Mouse (Mus musculus): ENCODE measurements around the gene Elovl7. TPM values are rescaled to one million over a fixed set of nuclear protein-coding genes. Genes with fewer than 3 reads are reported as not detected.

Elovl7 gene
- polyA plus RNA-seq, 1 experiment, result not detected

DNA sequence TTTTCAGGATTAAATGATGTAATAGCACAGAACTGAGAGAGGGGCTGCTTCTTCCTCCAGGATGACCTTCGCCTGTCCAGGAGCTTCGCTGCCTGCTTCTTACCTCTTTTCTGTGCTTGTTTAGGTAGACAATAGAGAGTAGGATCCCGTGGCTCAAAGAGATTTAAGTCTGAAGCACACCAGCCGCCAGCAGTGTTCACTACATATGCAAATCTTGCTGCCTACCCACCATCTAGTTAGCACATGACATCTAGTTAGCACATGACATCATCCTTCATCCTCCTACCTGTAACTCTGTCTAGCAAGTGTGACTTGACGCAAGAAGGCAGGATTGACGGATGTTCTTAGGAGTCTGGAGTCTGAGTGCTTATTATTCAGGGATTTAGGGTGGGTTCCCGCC, 5.6 kb downstream of the Elovl7 start:
- 82% methylated on average over 7 of the region's 7 CpGs for WGBS
- TF ChIP-seq CTCF (IDR thresholded peaks at IDR 0.05; ENCODE audit: insufficient read depth, low read depth, low read length), result no peak
- no peak for TF ChIP-seq POLR2A (IDR thresholded peaks at IDR 0.05; ENCODE audit: insufficient read depth, low read depth, low read length)

DNA sequence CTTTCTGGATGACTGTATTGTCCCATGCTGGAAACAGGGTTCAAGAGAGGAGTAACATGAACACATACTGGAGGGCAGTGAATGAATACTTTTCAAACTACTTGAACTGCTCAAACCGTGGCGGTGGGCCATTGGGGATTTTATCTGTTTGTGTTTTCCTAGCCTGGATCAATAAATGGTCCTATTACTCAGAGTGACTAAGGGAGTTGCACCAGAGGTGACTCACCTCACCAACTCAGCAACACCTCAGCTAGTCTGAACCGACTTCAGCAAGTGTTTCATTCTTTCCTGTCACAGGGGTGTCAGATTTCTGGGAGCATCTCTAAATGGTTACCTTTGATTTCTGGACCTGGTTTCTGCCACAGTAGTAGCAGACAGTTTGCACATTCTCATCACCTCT, 15.0 kb downstream of the Elovl7 start:
- TF ChIP-seq CTCF (IDR thresholded peaks at IDR 0.05; ENCODE audit: insufficient read depth, low read depth, low read length) (no peak), POLR2A (IDR thresholded peaks at IDR 0.05; ENCODE audit: insufficient read depth, low read depth, low read length) (no peak)
- Histone ChIP-seq H3K4me1 (ENCODE audit: control insufficient read depth, insufficient read depth, low read length) (no peaks in the 10 kb centered on the region), H3K4me3 (ENCODE audit: insufficient read depth, low read depth, low read length) (no peak overlapping the region), H3K27ac (ENCODE audit: insufficient read depth, low read depth, low read length) (no peak overlapping the region)
- WGBS, result 76% methylated on average over 3 of the region's 3 CpGs

More for the DNA sequence above, 5.6 kb downstream of the Elovl7 start:
- no peak overlapping the region for H3K27ac ChIP-seq (ENCODE audit: insufficient read depth, low read depth, low read length)
- no peak overlapping the region for H3K4me3 ChIP-seq (ENCODE audit: insufficient read depth, low read depth, low read length)
- no peaks in the 10 kb centered on the region; the same call in 1 of the 2 replicates for H3K4me1 ChIP-seq (ENCODE audit: control insufficient read depth, insufficient read depth, low read length)

DNA sequence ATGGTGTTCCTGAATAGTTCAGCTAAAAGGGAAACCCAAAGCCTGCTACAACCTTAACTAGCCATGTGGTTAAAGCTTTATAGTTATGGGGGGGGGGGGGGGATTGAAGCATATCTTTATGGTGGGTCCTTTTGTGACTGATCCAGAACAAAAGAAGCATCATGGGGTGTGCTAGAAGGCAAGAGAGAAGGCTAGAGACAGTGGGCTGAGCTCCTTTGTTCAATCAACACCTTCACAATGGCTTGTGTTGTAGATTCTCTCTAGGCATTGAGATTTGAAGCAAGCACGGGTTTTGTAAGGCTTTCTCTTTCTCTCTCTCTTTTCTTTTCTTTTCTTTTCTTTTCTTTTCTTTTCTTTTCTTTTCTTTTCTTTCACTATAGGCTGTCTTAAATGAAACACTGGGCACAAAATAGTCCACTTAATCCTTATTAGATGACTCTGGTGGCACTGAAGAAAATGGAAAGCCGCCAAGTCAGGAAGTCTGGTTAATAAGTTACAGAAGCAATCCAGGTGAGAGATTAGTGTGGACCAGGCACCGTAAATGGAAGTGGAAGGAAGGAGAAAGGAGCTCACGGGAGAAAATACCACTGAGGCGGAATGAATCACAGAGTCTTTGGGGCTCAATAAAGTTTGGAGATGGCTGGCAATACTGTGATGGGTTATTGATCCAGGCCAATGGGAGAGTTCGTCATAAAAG, 15.6 kb downstream of the Elovl7 start:
- Histone ChIP-seq H3K4me1 (ENCODE audit: control insufficient read depth, insufficient read depth, low read length) (no peaks in the 10 kb centered on the region), H3K27ac (ENCODE audit: insufficient read depth, low read depth, low read length) (no peak overlapping the region), H3K4me3 (ENCODE audit: insufficient read depth, low read depth, low read length) (no peak overlapping the region)
- 82% methylated on average over 6 of the region's 6 CpGs for WGBS
- no peak for TF ChIP-seq POLR2A (IDR thresholded peaks at IDR 0.05; ENCODE audit: insufficient read depth, low read depth, low read length)
- TF ChIP-seq CTCF (IDR thresholded peaks at IDR 0.05; ENCODE audit: insufficient read depth, low read depth, low read length), result no peak

DNA sequence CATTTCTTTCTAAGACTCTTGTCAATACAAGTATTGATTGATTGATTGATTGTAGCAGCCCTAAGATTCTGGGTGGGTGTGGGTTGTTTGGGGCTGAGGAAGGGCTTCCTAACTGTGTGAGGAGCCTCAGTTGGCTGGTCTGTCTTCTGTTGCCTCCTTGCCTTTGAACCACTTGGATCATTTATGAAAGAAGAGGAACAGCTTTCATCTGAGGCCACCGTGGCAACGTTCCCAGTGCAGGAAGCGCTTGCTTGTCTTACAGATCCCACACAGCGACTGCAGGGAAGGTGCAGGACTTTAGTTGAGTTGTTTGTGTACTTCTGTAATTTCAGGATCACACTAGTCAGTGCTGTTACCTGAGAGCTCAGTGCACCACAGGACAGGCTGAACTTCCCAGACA, 25.8 kb downstream of the Elovl7 start:
- Histone ChIP-seq H3K4me3 (ENCODE audit: insufficient read depth, low read depth, low read length) (no peak overlapping the region), H3K27ac (ENCODE audit: insufficient read depth, low read depth, low read length) (no peak overlapping the region), H3K4me1 (ENCODE audit: control insufficient read depth, insufficient read depth, low read length) (0 out of 2 replicates have a peak, but pooled peaks cover 3% of the 10 kb centered on the region)
- 68% methylated on average over 4 of the region's 4 CpGs for WGBS
- TF ChIP-seq CTCF (IDR thresholded peaks at IDR 0.05; ENCODE audit: insufficient read depth, low read depth, low read length) (no peak), POLR2A (IDR thresholded peaks at IDR 0.05; ENCODE audit: insufficient read depth, low read depth, low read length) (no peak)

DNA sequence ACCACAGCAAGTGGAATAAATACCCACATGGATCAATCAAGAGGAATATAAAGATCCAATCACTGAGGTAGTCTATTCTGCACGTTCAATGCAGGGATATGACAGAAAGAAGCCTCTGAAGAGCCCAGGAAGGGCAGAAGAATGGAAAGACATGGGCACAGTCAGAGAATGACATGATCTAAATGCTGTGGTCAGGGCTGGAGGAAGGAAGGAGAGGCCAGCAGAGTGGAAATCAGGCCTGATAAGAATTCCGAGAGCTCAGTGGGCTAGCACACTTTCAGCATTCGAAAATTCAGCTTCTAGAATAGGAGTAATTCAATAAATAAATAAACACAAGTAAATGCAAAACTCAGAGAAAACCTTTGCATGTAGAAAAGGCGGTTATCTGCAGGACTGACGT, 27.5 kb downstream of the Elovl7 start:
- Histone ChIP-seq H3K27ac (ENCODE audit: insufficient read depth, low read depth, low read length) (no peak overlapping the region), H3K4me1 (ENCODE audit: control insufficient read depth, insufficient read depth, low read length) (0 out of 2 replicates have a peak, but pooled peaks cover 3% of the 10 kb centered on the region), H3K4me3 (ENCODE audit: insufficient read depth, low read depth, low read length) (no peak overlapping the region)
- WGBS, result 86% methylated on average over 5 of the region's 5 CpGs
- TF ChIP-seq CTCF (IDR thresholded peaks at IDR 0.05; ENCODE audit: insufficient read depth, low read depth, low read length) (no peak), POLR2A (IDR thresholded peaks at IDR 0.05; ENCODE audit: insufficient read depth, low read depth, low read length) (no peak)

DNA sequence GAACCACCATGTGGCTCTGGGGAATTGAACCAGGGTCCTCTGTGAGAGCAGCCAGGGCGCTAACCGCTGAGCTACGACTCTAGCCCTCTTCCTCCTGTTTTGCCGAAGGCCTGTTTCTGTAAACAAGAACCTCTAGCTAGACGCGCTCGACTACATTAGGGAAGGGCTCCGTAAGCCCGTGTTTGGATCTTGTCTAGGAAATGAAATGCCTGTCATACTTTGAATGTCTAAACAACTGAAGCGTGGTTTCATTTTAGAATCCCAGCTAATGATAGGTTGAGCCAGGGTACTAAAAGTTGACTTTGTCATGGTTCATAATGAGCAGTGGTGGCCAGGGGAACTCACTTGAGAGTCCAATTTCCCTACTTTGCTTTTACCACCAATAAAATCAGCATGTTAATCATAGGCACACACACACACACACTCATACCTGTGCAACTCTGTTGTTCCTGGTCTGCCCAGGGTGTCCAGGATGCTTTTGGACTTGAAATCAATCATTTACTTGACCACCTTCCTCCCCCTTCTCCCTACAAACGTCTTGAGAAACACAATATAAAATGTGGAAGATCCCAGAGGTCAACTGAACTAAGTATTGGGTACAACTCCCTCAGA, 31.0 kb downstream of the Elovl7 start:
- WGBS, result 93% methylated on average over 11 of the region's 11 CpGs

DNA sequence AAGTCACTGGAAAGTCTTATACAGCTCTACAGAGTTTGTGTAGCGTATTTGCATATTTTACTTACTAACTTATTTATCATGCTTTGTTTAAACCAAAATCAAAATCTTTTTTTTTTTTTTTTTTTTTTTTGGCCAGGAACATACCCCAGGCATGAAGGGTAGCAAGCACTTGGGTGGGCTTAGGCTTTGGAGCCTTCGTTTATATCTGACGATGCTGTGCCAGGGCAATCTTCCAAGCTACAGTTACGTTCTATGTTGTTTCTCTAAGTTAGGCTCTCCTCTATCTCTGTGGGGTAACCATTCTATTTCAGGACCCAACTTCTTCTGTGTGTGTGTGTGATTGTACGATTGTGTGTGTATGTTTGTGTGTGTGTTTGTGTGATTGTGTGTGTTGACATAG, 36.9 kb downstream of the Elovl7 start:
- Histone ChIP-seq H3K4me3 (ENCODE audit: insufficient read depth, low read depth, low read length) (no peak overlapping the region), H3K27ac (ENCODE audit: insufficient read depth, low read depth, low read length) (no peak overlapping the region), H3K4me1 (ENCODE audit: control insufficient read depth, insufficient read depth, low read length) (no peaks in the 10 kb centered on the region)
- 68% methylated on average over 5 of the region's 5 CpGs for WGBS
- TF ChIP-seq CTCF (IDR thresholded peaks at IDR 0.05; ENCODE audit: insufficient read depth, low read depth, low read length) (no peak), POLR2A (IDR thresholded peaks at IDR 0.05; ENCODE audit: insufficient read depth, low read depth, low read length) (no peak)

More for the DNA sequence above, 31.0 kb downstream of the Elovl7 start:
- TF ChIP-seq POLR2A (IDR thresholded peaks at IDR 0.05; ENCODE audit: insufficient read depth, low read depth, low read length) (no peak), CTCF (IDR thresholded peaks at IDR 0.05; ENCODE audit: insufficient read depth, low read depth, low read length) (no peak)
- no peak overlapping the region for H3K4me3 ChIP-seq (ENCODE audit: insufficient read depth, low read depth, low read length)
- H3K27ac ChIP-seq (ENCODE audit: insufficient read depth, low read depth, low read length), result no peak overlapping the region
- H3K4me1 ChIP-seq (ENCODE audit: control insufficient read depth, insufficient read depth, low read length), result 0 out of 2 replicates have a peak, but pooled peaks cover 3% of the 10 kb centered on the region

DNA sequence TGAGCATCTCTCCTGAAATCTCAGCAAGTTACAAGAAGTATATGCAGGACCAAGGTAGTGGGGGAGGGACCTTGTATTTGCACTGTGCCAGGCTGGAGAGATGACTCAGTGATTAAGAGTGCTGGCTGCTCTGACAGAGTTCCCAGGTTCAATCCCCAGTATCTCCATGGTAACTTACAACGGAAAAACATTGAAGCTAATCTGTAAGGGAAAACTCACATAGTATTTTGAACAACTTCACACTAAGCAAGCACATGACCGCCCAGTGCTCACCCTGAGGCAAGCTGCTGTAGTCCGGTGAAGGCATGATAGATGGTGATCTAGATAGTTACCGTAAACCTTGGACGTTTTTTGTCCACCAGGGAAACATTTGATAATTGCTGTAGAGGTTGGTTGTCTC, 39.8 kb downstream of the Elovl7 start:
- TF ChIP-seq CTCF (IDR thresholded peaks at IDR 0.05; ENCODE audit: insufficient read depth, low read depth, low read length) (no peak), POLR2A (IDR thresholded peaks at IDR 0.05; ENCODE audit: insufficient read depth, low read depth, low read length) (no peak)
- no peak overlapping the region for H3K27ac ChIP-seq (ENCODE audit: insufficient read depth, low read depth, low read length)
- H3K4me1 ChIP-seq (ENCODE audit: control insufficient read depth, insufficient read depth, low read length), result no peaks in the 10 kb centered on the region
- H3K4me3 ChIP-seq (ENCODE audit: insufficient read depth, low read depth, low read length), result no peak overlapping the region
- 88% methylated on average over 5 of the region's 5 CpGs for whole genome bisulfite sequencing

DNA sequence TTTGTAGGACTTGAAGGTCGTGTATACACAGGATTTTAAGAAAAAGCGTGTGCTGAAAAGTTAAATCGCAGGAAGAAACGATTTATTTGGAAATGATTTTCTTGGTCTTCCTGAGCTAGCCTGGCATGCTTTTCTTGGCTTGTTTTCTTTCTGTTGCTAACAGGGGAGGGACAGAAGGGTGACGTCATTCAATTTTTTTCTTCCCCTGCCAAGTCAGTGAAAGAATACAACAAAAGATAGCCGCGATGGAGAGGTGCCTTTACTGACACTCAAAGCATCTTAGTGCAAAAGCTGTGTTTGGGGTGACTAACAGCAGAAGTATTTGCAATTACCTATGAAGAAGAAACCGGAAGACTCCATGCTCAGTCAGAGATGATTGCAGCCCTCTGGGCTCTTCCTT, 48.8 kb downstream of the Elovl7 start:
- Histone ChIP-seq H3K4me1 (ENCODE audit: control insufficient read depth, insufficient read depth, low read length) (no peaks in the 10 kb centered on the region), H3K27ac (ENCODE audit: insufficient read depth, low read depth, low read length) (no peak overlapping the region), H3K4me3 (ENCODE audit: insufficient read depth, low read depth, low read length) (no peak overlapping the region)
- TF ChIP-seq CTCF (IDR thresholded peaks at IDR 0.05; ENCODE audit: insufficient read depth, low read depth, low read length) (no peak), POLR2A (IDR thresholded peaks at IDR 0.05; ENCODE audit: insufficient read depth, low read depth, low read length) (no peak)
- WGBS, result 26% methylated on average over 8 of the region's 8 CpGs

All from olfactory bulb, adult 2 months (tissue).